Mouse (Mus musculus) gastrocnemius, adult 18-20 months (tissue): Measurements from ENCODE around the gene Pih1d3. TPM values are rescaled to one million over a fixed set of nuclear protein-coding genes. Genes with fewer than 3 reads are reported as not detected.

Source experiments
- DNase-seq: peaks from one replicate; pipeline ENCODE4 v3.0.0; 2021; ENCODE audit warnings: low spot score
- long read RNA-seq, 2 experiments: library from polyadenylated mRNA; stranded (forward); transcript quantifications; one replicate each; pipeline ENCODE4 v2.0.0; 2021
- total RNA-seq, 2 experiments: library from RNA; stranded (reverse); gene quantifications; 2 replicates each; pipeline ENCODE4 v1.2.3; 2021

Gene Pih1d3
- not detected for total RNA-seq
- long read RNA-seq, experiment 1 = 0 reads
- long read RNA-seq, experiment 2 = 0 reads

DNA sequence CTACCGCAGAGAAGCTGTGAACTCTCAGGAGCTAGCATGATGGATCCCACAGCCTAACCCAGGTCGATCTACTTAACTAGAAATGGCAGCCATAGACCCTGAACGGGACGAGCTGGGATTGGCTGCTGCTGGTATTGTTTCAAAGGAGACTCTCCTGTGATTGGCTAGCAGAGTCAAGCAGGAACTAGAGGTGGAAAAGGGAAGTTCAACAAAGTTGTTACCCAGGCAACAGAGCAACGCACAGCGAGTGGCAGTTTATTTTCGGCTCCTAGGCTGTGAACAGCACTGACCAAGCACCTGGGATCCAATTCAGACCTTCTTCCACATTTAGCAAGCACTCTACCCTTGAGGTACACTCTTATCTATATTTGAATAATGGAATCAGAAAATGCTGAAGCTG, at the start of gene Pih1d3, which contains the start of gene 4931428L18Rik:
Gene Pih1d3, plus strand, starts transcription at position 275 of the 400 bp plus-strand sequence.
Gene 4931428L18Rik, minus strand, starts transcription at position 121 of the 400 bp plus-strand sequence.
- DNase-seq = no peak

DNA sequence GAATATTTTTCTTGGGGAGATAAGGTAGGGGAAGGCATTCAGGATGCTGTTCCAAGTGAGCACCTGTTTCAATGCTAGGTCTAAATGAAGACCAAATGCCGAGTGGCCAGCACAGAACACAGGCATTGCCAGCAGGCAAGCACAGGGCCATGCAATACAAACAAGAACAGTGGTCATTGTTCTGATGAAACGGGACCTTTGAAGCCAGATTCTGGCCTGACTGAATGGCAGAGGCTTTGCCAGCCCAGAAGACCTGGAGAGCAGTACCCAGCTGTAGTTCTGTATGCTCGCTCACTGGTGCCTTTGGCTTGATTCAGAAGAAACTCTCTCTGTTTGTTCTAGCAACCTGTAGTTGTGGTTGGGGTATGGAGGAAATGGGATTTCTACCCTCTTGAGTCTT, 47.2 kb upstream of the Pih1d3 start:
- DNase-seq = no peak

DNA sequence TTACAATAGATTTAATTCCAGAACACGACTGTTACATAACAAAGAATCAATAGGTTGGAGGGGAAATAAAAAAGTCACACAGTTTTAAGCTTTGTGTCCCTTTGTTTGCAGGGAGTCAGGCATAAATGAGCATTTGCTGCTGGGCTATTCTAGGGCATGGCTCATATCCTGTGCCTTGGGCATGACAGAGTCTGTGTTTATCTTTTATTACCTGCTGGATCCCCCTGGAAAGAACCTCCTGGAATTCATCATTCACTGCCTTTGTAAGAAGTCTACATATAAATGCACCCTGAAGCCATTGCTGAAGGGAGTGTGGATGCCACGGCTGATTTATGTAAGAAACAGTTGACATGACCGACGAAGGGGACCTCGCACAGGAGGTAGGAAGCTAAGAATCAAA, 46.5 kb upstream of the Pih1d3 start, which contains the start of gene Lgsn:
Gene Lgsn, plus strand, starts transcription at position 301 of the 400 bp plus-strand sequence.
- DNase-seq = no peak

DNA sequence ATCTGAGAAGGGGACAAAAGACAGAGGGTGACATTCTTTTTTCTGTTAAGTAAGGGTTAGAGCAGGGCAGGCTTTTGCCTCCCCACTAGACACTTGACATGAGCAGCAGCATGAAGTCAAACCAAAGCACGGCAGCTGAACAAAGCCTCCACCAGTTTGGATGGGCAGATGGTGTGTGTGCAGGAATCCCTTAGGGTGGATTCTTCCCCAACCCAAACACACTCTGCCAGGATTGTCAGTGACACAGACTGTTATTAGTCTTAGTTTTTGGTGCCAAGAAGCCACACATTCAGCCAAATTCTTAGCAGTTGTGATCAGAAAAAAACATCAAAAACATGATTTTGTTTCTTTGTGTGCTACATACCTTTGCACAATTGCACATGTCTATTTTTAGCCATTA, 44.4 kb upstream of the Pih1d3 start:
- DNase-seq = no peak

DNA sequence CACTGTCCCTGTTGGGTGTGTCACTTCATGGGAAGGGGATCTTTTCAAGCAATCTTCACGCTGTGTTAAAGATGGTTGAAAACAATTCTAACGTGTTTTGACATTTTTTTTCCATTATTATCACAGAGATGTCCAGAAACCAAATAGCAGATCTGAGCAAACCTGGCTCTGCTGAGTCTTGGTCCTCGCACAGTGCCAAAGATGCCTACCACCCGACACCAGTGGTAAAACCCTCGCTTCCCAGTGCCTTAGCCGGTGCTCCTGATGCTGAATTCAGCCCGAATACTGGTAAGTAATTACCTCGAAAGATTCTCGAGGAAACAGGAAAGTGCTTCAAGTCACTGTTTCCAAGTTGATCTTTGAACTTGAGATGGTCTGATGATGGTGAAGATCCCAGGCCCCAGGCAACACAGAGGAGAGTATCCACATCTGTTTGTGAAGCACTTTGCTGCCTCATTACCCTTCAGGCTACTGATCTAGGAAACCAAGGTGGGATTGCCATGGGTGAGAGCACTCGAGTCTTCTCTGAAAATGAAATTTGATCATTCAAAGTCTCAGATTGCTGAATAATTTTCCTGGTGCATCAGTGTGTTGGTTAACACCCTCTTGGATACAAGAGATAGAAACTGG, 32.3 kb upstream of the Pih1d3 start:
- no peak for DNase-seq

DNA sequence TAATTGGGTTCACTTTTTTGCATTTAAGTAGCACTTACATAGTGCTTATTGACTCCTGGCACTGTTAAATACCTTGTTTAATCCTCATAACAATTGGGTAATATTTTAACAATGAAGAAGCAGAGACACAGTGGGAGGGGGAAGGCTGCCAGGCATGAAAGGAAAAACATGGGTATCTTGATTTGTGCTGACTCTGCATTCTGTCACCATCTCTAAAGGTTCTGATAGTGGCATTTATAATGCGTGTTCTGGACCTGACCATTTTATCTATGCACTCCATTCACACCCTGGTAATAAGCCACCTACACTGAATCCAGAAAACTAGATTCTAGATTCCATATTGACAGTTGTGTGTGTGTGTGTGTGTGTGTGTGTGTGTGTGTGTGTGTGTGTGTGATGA, 27.0 kb upstream of the Pih1d3 start:
- DNase-seq = no peak

DNA sequence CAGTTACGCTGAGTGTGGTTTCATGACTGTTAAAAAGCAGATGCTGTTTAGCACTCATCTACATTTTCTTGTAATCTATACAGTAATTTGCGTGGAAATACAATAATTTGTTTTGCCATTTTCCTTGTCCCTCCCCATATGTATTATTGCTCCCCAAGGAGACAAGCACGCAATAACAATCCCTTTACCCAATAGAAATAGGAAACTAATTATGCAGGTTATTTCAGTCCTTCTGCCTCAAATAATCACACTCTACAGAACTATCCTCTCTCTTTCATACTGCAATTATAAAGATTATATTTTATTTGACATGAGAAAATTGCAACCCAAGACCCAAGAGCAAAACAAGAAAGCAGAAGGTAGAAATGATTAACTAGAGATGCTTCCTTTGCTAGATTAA, 25.7 kb upstream of the Pih1d3 start:
- no peak for DNase-seq

DNA sequence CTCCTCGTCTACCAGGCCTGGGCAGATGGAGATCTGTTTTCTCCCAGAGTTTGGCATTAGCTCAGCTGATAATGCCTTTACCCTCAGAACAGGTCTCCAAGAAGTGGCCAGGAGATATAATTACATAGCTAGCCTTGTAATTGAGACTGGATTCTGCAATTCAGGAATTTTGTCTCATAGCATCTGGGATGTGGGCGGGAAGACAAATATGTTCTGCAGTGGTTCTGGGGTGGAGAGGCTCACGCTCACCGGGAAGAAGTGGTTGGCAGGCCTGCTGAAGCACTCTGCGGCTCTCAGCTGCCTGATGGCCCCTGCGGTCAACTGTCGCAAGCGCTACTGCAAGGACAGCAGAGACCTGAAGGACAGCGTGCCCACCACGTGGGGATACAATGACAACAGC, 18.9 kb upstream of the Pih1d3 start:
- no peak for DNase-seq

DNA sequence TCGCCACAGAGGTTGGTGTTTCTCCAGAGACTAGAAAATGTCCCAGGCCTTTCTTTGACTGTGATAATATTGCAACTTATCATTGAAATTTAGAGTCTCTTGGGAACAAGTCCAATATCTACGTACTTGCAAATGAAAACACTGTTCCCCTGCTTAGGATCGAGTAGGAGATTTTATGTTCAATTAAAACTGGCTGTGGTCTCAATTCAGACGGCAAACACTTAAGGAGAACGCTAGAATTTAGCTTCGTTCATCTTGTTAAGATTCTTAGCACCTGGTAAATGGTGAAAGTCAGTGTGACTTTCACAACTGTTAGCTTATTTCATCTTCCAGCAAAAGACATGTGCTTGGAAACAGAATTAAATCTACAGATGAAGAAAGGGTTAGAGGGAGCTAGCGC, 17.3 kb upstream of the Pih1d3 start:
- no peak for DNase-seq

DNA sequence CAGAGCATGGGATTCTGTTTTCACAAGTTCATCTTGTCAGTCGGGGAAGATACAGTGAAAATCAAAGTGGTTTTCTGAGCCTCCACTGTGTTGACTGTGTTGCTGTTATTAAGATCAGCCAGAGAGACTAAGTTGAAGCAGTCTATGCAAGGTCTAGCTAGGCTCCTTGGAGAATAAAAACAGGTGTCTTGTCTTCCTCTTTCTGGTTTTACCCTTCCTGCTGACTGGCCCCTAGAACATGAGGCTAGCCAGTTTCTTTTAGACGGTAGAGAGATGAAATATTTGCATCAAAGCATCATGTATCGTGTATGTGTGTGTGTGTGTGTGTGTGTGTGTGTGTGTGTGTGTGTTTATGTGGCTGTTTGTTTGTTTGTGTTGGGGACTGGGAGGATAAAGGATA, 16.9 kb upstream of the Pih1d3 start:
- DNase-seq = no peak

DNA sequence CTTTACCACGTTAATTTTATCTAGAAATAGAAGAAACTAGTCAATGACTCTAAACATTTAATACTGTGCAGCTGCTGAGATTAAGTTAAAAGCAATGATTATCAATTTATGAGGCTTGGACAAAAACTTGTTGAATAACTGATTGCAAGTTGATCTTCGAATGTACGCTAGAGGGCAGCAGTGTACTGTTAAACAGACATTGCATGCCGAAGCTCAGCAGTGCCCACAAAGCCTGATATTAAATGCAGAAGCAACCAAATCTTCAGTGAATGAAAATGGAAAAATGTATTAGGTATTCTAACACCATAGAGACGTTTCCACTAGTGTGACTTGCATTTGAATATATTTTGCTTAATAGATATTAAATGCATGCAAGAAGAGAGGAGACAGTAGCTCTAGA, 12.5 kb upstream of the Pih1d3 start:
- DNase-seq = peak; percentile 18

DNA sequence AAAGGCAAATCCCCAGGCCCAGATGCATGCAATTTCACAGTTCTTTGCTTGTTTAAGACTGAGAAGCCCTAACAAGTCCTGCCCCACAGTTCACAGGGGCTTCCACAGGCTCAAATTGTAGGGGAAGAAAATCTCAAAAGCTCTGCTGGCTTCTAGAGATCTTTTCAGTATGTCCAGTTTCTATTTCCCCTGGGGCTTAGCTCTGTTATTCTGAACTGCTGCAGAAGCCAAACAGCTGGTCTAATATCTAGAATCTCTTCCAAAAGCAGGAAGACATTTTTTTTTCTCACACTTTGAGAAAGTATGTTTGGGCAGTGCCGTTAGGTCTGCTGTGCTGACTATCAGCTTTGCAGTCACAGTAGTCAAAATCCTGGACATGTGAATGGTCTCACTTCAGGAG, 7.8 kb upstream of the Pih1d3 start:
- DNase-seq = no peak

DNA sequence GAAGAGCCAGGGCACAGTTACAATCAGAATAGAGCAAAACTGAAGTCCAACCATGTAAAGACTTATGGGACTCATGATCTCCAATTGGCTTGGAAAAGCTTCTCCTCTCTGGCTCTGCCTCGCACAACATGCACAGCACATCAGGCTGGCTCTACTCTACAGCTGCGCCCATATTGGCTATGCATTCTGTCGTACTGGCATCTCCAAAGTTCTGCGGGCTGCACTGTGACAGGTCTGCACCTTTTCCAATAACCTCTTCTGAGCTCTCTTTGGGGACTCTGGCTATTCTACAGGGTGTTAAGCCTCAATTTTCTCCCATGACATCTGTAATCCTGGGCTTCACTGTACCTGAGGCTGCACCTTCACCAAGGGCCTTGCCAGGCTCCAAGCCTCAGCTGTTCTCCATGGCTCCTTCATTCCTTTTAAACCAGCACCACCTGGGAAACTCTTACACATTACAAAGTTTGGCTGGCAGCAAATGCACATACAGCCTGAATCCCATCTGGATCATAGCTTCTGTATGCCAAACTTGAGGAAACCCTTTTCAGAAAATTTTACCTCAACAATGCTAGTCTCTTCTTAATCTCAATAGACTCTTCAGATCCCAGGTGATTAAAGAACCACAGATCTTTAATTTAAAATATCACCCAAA, 1.9 kb upstream of the Pih1d3 start:
- DNase-seq = no peak

DNA sequence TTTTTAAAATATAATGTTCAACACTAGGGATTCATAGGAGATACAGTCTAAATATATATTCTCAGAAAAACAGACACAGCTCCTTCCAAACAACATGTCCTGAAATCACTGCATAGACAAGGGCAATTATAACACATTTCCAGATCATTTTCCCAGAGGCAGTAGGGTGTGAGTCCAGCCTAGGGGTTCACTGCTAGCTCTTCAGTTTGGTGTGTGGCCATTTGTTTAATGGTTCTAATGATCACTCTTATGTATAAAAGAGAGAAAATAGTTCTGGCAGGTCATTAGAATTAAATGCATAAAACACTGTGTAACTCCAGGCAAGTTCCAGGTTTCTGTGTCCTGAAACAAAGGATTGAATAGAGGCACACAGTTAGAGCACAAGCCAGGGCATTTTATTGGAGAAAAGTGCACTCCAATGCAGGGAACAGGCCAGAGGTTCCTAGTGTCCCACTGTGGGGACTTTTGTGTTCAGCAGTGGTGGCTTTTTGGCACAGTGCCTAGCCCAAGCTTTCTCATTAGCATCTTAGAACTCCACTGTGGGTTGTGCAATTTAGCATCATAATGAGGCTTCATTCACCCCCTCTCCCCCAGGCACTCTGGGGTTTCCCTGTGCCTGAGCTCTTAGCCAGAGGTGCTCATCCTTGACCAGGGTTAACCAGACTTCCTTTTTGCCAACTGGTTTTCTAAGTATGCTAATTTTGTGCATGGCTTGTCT, 10.8 kb downstream of the Pih1d3 start:
- no peak for DNase-seq

DNA sequence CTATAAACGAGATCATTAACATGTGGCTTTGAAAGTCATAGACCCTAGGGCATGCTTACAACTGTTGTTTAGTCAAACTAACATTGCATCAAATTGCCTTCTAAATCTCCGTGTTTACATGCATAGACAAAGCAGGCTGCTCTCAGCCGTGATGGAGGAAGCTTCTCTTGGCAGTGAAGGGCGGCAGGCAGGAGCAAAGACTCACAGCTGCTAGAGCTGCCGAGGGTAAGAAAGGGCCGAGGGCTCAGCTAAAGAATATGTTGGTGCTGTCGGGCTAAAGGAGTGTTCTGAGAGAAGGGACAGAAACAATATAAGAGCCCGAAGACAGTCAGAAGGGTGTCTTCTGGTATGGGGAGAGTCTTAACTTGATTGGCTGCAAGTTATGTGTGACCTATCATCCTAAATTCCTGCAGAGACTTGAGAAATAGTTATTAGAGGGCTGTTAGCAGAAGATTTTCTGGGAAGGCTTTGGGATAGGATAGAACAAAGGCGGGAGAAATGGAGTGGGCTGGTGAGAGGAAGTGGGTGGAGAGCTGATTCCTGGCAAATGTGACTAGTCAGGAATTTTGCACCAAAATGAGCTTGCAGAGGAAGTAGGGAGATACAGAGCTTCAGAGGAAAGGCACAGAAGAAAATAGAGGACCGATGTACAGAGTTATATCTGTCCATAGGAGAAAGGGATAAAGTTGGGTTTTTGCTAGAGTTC, 37.7 kb downstream of the Pih1d3 start:
- no peak for DNase-seq

Other genes with a start within 250 kb of the Pih1d3 start
- gene AC153137.1, start 244.9 kb upstream of the Pih1d3 start, total RNA-seq = not detected
- gene Lgsn, start 46.4 kb upstream of the Pih1d3 start, total RNA-seq = not detected
- gene 4931428L18Rik, start 154 bp upstream of the Pih1d3 start, total RNA-seq = not detected